In the genomic region with DNA sequence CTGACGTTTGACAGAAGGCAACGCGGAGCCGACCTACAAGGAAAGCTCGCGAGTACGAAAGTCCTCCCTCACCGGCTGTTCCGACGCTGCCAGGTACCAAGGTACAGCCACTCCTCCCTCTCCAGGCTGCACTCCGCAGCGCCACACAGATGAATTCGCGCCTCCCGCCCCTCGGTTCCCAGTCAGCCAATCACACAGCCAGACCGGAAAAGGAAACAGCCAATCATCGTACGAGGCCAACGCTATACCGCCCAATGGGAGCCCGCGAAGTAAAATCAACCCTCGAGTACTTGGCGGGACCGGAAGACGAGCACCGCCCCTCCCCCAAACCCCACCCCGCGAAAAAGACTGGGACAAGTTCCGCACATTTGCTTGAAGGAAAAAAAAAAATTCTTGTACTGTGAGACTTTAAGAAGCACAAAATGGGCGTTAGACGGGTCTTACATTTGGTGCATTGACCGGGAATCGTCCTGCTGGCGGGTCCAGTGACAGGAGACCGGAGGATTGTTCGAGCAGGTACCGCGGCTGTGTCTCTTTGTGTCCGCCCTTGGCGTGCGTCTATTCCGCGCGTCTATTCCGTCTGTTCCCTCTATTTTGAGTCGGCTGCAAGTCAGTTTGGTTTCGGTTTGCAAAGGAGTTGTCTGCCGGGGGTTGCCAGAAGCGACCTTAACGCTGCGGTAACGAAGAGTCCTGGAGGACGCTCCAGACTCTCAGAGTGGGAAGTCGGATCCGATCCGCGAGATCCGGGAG, we compare ENCODE assay signal across 7 mouse cellular contexts. TPM values are rescaled to one million over a fixed set of nuclear protein-coding genes. Genes with fewer than 3 reads are reported as not detected.
DNase-seq lines count a peak whose midpoint lies in the region; ATAC-seq lines count a peak whose summit lies in the region.

A gene (minus strand): TSS at position 157 of the 750 bp plus-strand sequence.

- peak within 1 kb of the TSS; percentile 60 for H3K4me2 ChIP-seq in embryonic facial prominence, embryonic 11.5 days (ENCODE audit: low read depth, low read length)
- peak within 1 kb of the TSS; percentile 83 for H3K4me2 ChIP-seq in midbrain, embryonic 13.5 days (replicated peaks)

- DNase-seq in adrenal gland, postnatal 14 days, result peak; percentile 95
- peak; percentile 98 for DNase-seq in embryonic facial prominence, embryonic 11.5 days (ENCODE audit: low spot score)
- DNase-seq in kidney, adult 11 months, result peak; percentile 93
- peak; percentile 95 for DNase-seq in limb, embryonic 10.5 days (ENCODE audit: low spot score)
- peak; percentile 94 for DNase-seq in spleen, adult 12 weeks (ENCODE audit: low spot score)

- H3K27me3 ChIP-seq in embryonic facial prominence, embryonic 11.5 days (ENCODE audit: control insufficient read depth, insufficient read depth, low read length), result no peaks in the 10 kb centered on the region
- no peaks in the 10 kb centered on the region for H3K27me3 ChIP-seq in limb, embryonic 10.5 days (ENCODE audit: low read depth, poor library complexity, severe bottlenecking)
- no peaks in the 10 kb centered on the region for H3K27me3 ChIP-seq in midbrain, embryonic 13.5 days

- H3K27ac ChIP-seq in embryonic facial prominence, embryonic 11.5 days (replicated peaks; ENCODE audit: low read depth, low read length), result peak within 1 kb of the TSS; percentile 76
- peak within 1 kb of the TSS; percentile 95 for H3K27ac ChIP-seq in limb, embryonic 10.5 days
- H3K27ac ChIP-seq in midbrain, embryonic 13.5 days, result peak within 1 kb of the TSS; percentile 65

- peak within 1 kb of the TSS; percentile 83 for H3K4me3 ChIP-seq in embryonic facial prominence, embryonic 11.5 days (ENCODE audit: low read depth, low read length)
- peak within 1 kb of the TSS; percentile 80 for H3K4me3 ChIP-seq in limb, embryonic 10.5 days
- peak within 1 kb of the TSS; percentile 77 for H3K4me3 ChIP-seq in midbrain, embryonic 13.5 days (replicated peaks)

- no peaks in the 10 kb centered on the region; the same call in none of the 2 replicates for H3K9me3 ChIP-seq in embryonic facial prominence, embryonic 11.5 days (replicated peaks; ENCODE audit: control insufficient read depth, low read length)
- H3K9me3 ChIP-seq in limb, embryonic 10.5 days (replicated peaks), result peaks cover 14% of the 10 kb centered on the region; the same call in 1 of the 2 replicates
- peaks cover 15% of the 10 kb centered on the region for H3K9me3 ChIP-seq in midbrain, embryonic 13.5 days

- H3K36me3 ChIP-seq in embryonic facial prominence, embryonic 11.5 days (replicated peaks; ENCODE audit: control insufficient read depth, insufficient read depth, low read depth, low read length), result peaks cover 18% of the 10 kb centered on the region
- peaks cover 61% of the 10 kb centered on the region for H3K36me3 ChIP-seq in limb, embryonic 10.5 days
- peaks cover 37% of the 10 kb centered on the region for H3K36me3 ChIP-seq in midbrain, embryonic 13.5 days

- under 1% methylated on average over 60 of the region's 60 CpGs for WGBS in embryonic facial prominence, embryonic 11.5 days
- under 1% methylated on average over 60 of the region's 60 CpGs for WGBS in limb, embryonic 10.5 days
- WGBS in midbrain, embryonic 13.5 days, result under 1% methylated on average over 60 of the region's 60 CpGs

- peak; percentile 99 for ATAC-seq in embryonic facial prominence, embryonic 11.5 days (replicated peaks; ENCODE audit: insufficient number of reproducible peaks, low FRiP score, low TSS enrichment, low read depth)
- ATAC-seq in granulocyte monocyte progenitor cell, adult 5-6 weeks (replicated peaks; ENCODE audit: poor library complexity, severe bottlenecking), result peak; percentile 97
- peak; percentile 99 for ATAC-seq in midbrain, embryonic 13.5 days

- no peaks in the 10 kb centered on the region for H3K4me1 ChIP-seq in embryonic facial prominence, embryonic 11.5 days (ENCODE audit: control insufficient read depth, insufficient read depth, low read length)
- peaks cover 19% of the 10 kb centered on the region for H3K4me1 ChIP-seq in limb, embryonic 10.5 days
- peaks cover 14% of the 10 kb centered on the region for H3K4me1 ChIP-seq in midbrain, embryonic 13.5 days (replicated peaks)

- H3K9ac ChIP-seq in embryonic facial prominence, embryonic 11.5 days (replicated peaks; ENCODE audit: low read length), result peak within 1 kb of the TSS; percentile 84
- H3K9ac ChIP-seq in midbrain, embryonic 13.5 days (replicated peaks), result peak within 1 kb of the TSS; percentile 82

RNA-seq across cellular contexts. Expression of the gene that starts here (rescaled TPM):
- total RNA-seq in adrenal gland, postnatal 14 days (2021), result 3.1 and 3.9 TPM in 2 replicates
- polyA plus RNA-seq in embryonic facial prominence, embryonic 11.5 days (2014; fragmentation: Nextera tagmentation; extraction: Ambion mirVana), result 10.6 and 11.5 TPM in 2 replicates
- total RNA-seq in granulocyte monocyte progenitor cell, adult 5-6 weeks (2014; fragmentation: Nextera tagmentation), result 20.1 and 23.4 TPM in 2 replicates
- 22.7 and 31.8 TPM in 2 replicates for total RNA-seq in granulocyte monocyte progenitor cell, adult 5-6 weeks (2017)
- polyA plus RNA-seq in limb, embryonic 10.5 days (2016; fragmentation: Nextera tagmentation; extraction: Ambion mirVana), result 11.4 and 12.6 TPM in 2 replicates
- 3.4 and 3.6 TPM in 2 replicates for polyA plus RNA-seq in midbrain, embryonic 13.5 days (2015; fragmentation: Nextera tagmentation; extraction: Ambion mirVana)

Comparison
In these comparisons a context has a peak if more than half of its experiments do, and no peak if none do; other contexts are left out.
1. Peak in every context shown above with its lines: DNase-seq, ATAC-seq, H3K4me3 ChIP-seq and H3K27ac ChIP-seq.